Mouse (Mus musculus) kidney, adult 2 months (tissue): ENCODE measurements around the gene Rad54l2. TPM values are rescaled to one million over a fixed set of nuclear protein-coding genes. Genes with fewer than 3 reads are reported as not detected.

Experiments
- DNase-seq: peaks from one replicate; pipeline ENCODE4 v3.0.0; 2021
- H3K27ac ChIP-seq: fragments of 200-500 bp; 2 replicates; pipeline ENCODE4 v1.5.1; 2012; ENCODE audit warnings: low read depth, low read length, control low read depth, inconsistent platforms; ENCODE audit not compliant: insufficient read depth
- H3K27me3 ChIP-seq: fragments of 200-500 bp; replicated peaks from 2 replicates; pipeline ENCODE4 v1.6.1; 2012; ENCODE audit warnings: mild to moderate bottlenecking, moderate library complexity, low read length, inconsistent platforms; ENCODE audit not compliant: control insufficient read depth, insufficient read depth
- H3K36me3 ChIP-seq: fragments of 200-500 bp; 2 replicates; pipeline ENCODE4 v1.6.1; 2012; ENCODE audit warnings: mild to moderate bottlenecking, moderate library complexity, low read length, inconsistent platforms; ENCODE audit not compliant: control insufficient read depth, insufficient read depth
- H3K4me1 ChIP-seq: fragments of 200-500 bp; 2 replicates; pipeline ENCODE4 v1.6.1; 2011; ENCODE audit warnings: low read length; ENCODE audit not compliant: control insufficient read depth, insufficient read depth
- H3K4me3 ChIP-seq: fragments of 200-500 bp; 2 replicates; pipeline ENCODE4 v1.5.1; 2011; ENCODE audit warnings: mild to moderate bottlenecking, low read depth, low read length, control low read depth; ENCODE audit not compliant: insufficient read depth
- CTCF ChIP-seq: fragments of 200-500 bp; conservative IDR thresholded peaks from 2 replicates; pipeline ENCODE4 v1.5.1; 2011; ENCODE audit warnings: low read depth, mild to moderate bottlenecking, control low read depth, low read length, moderate library complexity, mixed read lengths; ENCODE audit not compliant: insufficient read depth, insufficient read length
- POLR2A ChIP-seq: fragments of 200-500 bp; IDR thresholded peaks from one replicate; pipeline ENCODE4 v1.6.1; 2011; ENCODE audit warnings: low read depth, low read length, control low read depth
- WGBS: fragments of 180-500 bp; shearing (Covaris S2); methylation state at CpG from one replicate; pipeline ENCODE4 v1.1.7; 2018; 5-methylcytosine and 5-hydroxymethylcytosine counted together
- polyA plus RNA-seq: library from polyadenylated mRNA; depleted of rRNA; stranded (reverse); fragments of >200 nt; gene quantifications from 2 replicates; pipeline ENCODE4 v1.2.3, GENCODE M21; 2012; rRNA removed

The Rad54l2 gene
- 17.6 and 18.6 TPM in 2 replicates for polyA plus RNA-seq

- no peaks in the 10 kb centered on the region for H3K36me3 ChIP-seq
- DNase-seq, result peak; percentile 91
- peak within 1 kb of the TSS; percentile 87 for H3K4me3 ChIP-seq
- peak within 1 kb of the TSS; percentile 67 for H3K27ac ChIP-seq
- WGBS, result under 1% methylated on average over 49 of the region's 49 CpGs
- H3K27me3 ChIP-seq, result no peaks in the 10 kb centered on the region
- H3K4me1 ChIP-seq, result peaks cover 23% of the 10 kb centered on the region; the same call in 1 of the 2 replicates
- TF ChIP-seq CTCF (no peak), POLR2A (no peak)
These were observed at the start of gene Rad54l2 for GRCm38 (mm10) chr9:106788812-106789321. TSS of gene Rad54l2 (minus strand) at chr9:106789194.

DNA sequence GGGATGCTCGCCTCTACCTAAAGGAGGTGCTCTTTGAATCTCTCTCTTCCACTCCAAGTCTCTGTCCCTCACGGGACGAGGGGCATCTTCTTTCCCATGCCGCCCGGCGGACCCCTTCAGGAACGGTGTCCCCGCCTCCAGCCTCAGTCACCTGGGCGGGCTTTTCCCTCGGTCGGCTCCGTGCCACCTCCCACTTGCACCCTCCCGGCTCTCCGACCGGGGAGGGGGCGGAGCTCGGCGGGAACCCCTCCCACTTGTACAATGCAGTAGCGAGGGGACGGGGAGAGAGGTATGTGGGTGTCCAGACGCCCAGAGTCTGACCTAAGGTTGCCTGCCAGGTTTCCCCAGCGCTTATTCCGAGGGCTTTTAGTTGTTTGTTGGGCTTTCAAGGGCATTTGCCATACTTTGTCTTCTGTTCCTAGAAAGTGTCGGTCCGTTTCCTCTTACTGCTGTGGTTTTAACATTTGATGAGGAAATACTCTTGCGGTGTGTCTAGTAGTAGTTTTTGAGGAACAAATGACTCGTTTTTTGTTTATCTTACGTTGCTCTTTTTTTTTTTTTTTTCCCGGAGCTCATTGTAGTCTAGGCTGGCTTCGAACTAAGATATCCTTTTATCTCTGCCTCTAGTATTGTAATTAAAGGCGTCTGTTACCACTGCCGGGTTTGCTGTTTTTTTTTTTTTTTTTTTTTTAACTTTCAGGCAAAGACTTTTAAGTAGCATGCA, 33.5 kb upstream of the Rad54l2 start:
- H3K4me1 ChIP-seq, result peaks cover 3% of the 10 kb centered on the region; the same call in 1 of the 2 replicates
- no peaks in the 10 kb centered on the region for H3K27me3 ChIP-seq
- WGBS, result under 1% methylated on average over 32 of the region's 32 CpGs
- 0 out of 2 replicates have a peak overlapping the region, but pooled peaks have one; percentile 54 for H3K27ac ChIP-seq
- H3K4me3 ChIP-seq, result peak overlapping the region; percentile 92
- TF ChIP-seq CTCF (no peak), POLR2A (no peak)
- DNase-seq, result peak; percentile 95
- H3K36me3 ChIP-seq, result no peaks in the 10 kb centered on the region

DNA sequence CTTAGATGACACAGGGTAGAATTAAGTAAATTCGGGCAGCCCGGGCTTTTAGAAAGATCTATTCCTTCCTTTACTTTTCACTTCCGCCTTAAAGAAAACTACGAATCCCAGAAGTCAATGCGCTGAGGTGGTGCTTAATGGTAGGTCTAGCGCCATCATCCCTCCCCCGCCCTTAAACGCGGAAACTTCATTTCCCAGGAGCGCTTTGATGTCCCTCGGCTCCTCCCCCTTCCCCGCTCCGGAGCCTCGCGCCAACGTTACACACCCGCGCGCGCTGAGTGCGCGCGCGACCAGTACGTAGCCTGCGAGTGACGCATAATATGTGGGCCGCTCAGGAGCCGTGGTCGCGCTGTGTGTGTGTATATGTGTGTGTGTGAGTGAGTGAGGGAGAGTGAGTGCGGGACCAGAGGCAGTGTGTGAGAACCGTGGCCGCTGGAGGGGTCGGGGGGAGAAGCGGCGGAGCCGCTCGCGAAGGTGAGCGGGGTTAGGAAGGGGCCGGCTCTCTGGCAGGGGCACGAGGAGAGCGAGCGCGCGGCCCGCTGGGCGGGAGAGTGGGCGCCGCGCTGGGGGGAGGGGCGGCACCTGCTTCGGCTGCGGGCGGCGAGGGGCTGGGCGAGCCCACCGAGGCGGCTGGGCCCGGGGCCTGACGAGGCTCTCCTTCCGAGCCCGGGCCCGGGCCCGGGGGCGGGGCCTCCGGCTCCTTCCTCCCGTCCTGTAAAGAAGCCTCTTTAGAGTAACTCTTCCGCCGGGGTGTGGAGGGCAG, 32.8 kb upstream of the Rad54l2 start, which contains the start of gene Dcaf1:
Gene Dcaf1 (plus strand): TSS at position 257 of the 763 bp plus-strand sequence.
- H3K4me1 ChIP-seq, result peaks cover 3% of the 10 kb centered on the region; the same call in 1 of the 2 replicates
- peak; percentile 98 for DNase-seq
- WGBS, result 1% methylated on average over 70 of the region's 71 CpGs
- H3K36me3 ChIP-seq, result no peaks in the 10 kb centered on the region
- peak within 1 kb of the TSS; percentile 92 for H3K4me3 ChIP-seq
- TF ChIP-seq POLR2A (peak; percentile 57), CTCF (no peak)
- H3K27ac ChIP-seq, result peak within 1 kb of the TSS; percentile 64; the same call in 1 of the 2 replicates
- H3K27me3 ChIP-seq, result no peaks in the 10 kb centered on the region

DNA sequence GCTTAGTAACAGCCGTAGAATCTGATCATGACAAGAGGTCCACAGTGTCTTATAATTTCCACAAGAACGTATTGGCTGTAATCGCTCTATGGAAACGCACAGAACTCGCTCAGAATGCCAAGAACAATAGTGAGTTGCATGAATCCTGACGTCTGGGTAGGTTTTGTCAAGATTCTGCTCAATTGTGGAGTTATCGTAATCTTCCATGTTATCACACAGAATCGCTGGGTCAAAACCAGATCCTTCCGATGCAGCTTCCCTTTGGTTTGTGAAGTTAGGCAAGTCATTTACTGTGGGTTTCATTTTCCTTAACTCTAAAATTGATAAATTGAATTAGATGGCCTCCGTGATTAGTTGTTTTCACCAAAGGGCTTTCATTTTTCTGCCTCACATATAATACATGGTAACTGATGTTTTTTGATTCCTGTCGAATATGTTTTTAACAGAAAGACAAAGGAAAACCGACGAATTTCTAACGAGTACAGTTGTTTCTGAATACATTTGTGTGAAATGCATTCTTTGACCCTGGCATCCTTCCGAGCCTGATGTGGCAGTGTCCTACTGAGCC, 32.1 kb upstream of the Rad54l2 start:
- Histone ChIP-seq H3K4me3 (peak overlapping the region; percentile 83), H3K4me1 (peaks cover 3% of the 10 kb centered on the region; the same call in 1 of the 2 replicates), H3K27ac (no peak overlapping the region; the same call in 1 of the 2 replicates), H3K27me3 (no peaks in the 10 kb centered on the region), H3K36me3 (no peaks in the 10 kb centered on the region)
- WGBS, result 36% methylated on average over 15 of the region's 15 CpGs
- no peak for DNase-seq
- no peak for TF ChIP-seq CTCF
- no peak for TF ChIP-seq POLR2A

- H3K4me3 ChIP-seq, result no peak overlapping the region
- no peak overlapping the region for H3K27ac ChIP-seq
- H3K27me3 ChIP-seq, result no peaks in the 10 kb centered on the region; the same call in 1 of the 2 replicates
- 97% methylated on average over 1 of the region's 1 CpGs for WGBS
- TF ChIP-seq CTCF (peak; percentile 45), POLR2A (no peak)
- H3K36me3 ChIP-seq, result no peaks in the 10 kb centered on the region
- DNase-seq, result peak; percentile 26
- H3K4me1 ChIP-seq, result peaks cover 3% of the 10 kb centered on the region; the same call in 1 of the 2 replicates
These were observed 30.2 kb upstream of the Rad54l2 start for GRCm38 (mm10) chr9:106819201-106819600.

GRCm38 (mm10) chr9:106818191-106818590, 29.2 kb upstream of the Rad54l2 start:
- H3K4me3 ChIP-seq, result no peak overlapping the region
- no peak for DNase-seq
- H3K4me1 ChIP-seq, result peaks cover 3% of the 10 kb centered on the region; the same call in 1 of the 2 replicates
- no peaks in the 10 kb centered on the region; the same call in 1 of the 2 replicates for H3K27me3 ChIP-seq
- TF ChIP-seq POLR2A, result no peak
- TF ChIP-seq CTCF, result no peak
- 67% methylated on average over 6 of the region's 6 CpGs for WGBS
- no peak overlapping the region for H3K27ac ChIP-seq
- H3K36me3 ChIP-seq, result no peaks in the 10 kb centered on the region

GRCm38 (mm10) chr9:106806503-106806902, 17.5 kb upstream of the Rad54l2 start:
- 81% methylated on average over 4 of the region's 4 CpGs for WGBS
- Histone ChIP-seq H3K27ac (no peak overlapping the region), H3K4me1 (no peaks in the 10 kb centered on the region), H3K36me3 (no peaks in the 10 kb centered on the region), H3K4me3 (no peak overlapping the region), H3K27me3 (no peaks in the 10 kb centered on the region)
- DNase-seq, result no peak
- TF ChIP-seq POLR2A (no peak), CTCF (no peak)
